Mouse (Mus musculus) 3T3-L1 (cell line): Measurements from ENCODE around the gene Clic4.
"Not testable (repeated sequence)": the region's sequence is repeated elsewhere in the genome, so short reads cannot be mapped to it uniquely, and the experiment has no call there.

Source experiments
- DNase-seq: peaks from one replicate; pipeline ENCODE4 v3.0.0-alpha.2; 2015; ENCODE audit warnings: low read depth, low spot score

Clic4 gene

DNA sequence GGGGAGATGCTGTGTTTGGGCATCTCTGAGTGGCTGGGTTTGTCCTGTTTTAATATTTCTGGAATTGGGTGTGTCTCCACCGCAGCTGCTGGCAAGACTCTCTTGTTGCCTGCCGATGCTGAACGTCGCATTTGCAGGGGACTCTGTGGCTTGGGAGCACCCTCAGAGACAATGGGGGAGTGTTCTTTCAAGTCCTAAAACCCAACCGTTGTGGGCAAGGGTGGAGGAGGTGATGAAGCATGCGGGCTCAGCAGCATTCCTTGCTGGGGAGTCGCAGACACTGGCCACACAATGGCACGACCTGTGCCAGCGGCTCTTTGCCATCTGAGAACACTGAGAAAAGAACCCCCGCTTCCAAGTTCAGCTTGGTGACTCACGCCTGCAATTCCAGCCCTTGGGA is 81.0 kb downstream of the Clic4 start:
- DNase-seq, result peak; percentile 78

- DNase-seq, result no peak
Observed at GRCm38 (mm10) chr4:135191185-135191584, 81.4 kb downstream of the Clic4 start.

DNA sequence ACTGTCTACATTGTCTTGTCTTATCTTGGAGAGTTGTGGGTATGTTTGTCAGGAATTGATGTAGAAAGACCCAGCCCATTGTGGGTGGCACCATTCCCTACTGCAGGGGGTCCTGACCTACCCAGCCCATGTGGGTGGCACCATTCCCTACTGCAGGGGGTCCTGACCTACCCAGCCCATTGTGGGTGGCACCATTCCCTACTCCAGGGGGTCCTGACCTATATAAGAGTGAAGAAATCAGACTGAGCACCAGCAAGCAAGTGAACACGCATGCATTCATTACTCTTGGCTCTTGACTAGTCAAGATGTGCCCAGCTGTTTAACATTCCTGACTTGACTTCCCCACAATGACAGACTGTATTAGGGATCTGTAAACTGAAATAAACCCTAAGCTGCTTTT is 82.2 kb downstream of the Clic4 start:
- DNase-seq, result no peak

DNA sequence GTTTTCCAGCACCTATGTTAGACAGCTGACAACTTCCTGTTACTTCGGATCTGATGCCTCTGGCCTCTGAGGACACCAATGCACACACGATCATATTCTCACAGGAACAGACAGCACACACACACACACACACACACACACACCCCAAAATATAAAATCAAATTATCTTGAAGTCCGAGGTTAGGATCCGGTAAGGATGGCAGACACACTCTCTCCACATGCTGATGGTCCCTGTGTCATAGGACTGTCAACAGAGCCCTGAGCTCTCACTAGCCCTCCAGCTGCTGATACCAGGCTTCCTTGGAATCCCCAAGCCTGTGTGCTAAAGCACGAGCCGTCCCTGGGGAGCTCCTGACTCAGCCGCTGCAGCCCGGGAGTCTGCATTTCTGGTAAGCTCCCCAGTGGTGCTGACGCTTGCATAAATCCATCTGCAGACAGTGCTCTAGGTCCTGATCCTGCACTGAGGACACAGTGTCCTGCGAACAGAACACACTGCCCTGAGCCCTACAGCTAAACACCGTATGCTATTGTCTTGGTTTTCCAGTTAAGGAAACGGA is 83.1 kb downstream of the Clic4 start:
- peak; percentile 89 for DNase-seq

DNA sequence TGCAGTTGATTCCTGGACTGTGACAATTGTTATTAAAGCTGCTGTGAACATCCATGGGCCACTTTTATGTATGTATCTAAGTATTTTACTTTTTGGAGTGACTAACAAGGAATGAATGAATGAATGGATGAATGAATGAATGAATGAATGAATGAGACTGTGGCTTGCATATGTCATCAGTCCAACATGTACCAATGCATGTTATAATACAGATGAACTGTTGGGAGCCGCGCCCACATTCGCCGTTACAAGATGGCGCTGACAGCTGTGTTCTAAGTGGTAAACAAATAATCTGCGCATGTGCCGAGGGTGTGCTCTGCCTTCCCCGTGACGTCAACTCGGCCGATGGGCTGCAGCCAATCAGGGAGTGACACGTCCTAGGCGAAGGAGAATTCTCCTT is 88.3 kb downstream of the Clic4 start:
- DNase-seq, result not testable (repeated sequence)

DNA sequence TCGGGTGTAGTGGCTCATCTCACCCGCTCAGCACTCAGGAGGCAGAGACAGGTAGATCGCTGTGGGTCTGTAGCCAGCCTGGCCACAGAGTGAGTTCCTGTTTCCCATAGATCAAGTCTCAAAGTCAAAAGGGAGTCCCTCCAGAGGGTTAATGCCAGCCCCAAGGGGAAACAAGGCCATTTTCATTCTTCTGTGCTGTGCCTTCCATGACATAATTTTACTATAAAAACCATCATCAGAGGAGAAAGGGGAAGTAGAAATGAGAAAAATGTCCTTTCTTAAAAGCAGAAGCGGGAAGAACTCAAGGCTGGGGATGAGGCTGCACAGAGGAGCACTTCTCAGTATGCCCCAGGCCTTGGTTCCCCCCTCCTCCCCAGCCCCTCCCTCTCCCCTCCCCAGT is 90.8 kb downstream of the Clic4 start:
- no peak for DNase-seq

- no peak for DNase-seq
Observed at GRCm38 (mm10) chr4:135179077-135179481, 93.5 kb downstream of the Clic4 start.

GRCm38 (mm10) chr4:135177568-135177967 is 95.0 kb downstream of the Clic4 start:
- DNase-seq, result no peak

DNA sequence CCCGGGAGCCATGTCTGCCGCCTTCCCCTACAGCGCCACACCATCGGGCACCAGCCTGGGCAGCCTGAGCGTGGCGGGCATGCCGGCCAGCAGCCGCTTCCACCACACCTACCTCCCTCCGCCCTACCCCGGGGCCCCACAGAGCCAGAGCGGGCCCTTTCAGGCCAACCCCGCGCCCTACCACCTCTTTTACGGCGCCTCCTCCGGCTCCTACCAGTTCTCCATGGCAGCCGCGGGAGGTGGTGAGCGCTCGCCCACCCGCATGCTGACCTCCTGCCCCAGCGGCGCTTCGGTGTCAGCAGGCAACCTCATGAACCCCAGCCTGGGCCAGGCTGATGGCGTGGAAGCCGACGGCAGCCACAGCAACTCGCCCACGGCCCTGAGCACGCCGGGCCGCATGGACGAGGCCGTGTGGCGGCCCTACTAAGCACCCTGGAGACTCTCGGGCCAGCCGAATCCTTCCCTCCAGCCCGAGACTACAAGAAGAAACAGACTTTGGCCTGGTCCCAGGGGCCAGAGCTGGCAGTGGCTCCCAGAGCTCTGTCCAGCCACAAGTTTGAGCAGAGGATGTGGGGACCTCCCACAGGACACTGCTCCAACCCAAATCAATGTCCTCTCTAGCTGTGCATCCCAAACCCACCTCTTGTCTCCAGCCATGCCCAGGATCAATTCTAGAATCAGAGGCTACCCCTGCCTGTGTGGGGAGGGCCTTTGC is 97.1 kb downstream of the Clic4 start:
- DNase-seq, result no peak

- peak; percentile 51 for DNase-seq
Observed at GRCm38 (mm10) chr4:135171304-135171875, 101.2 kb downstream of the Clic4 start.

DNA sequence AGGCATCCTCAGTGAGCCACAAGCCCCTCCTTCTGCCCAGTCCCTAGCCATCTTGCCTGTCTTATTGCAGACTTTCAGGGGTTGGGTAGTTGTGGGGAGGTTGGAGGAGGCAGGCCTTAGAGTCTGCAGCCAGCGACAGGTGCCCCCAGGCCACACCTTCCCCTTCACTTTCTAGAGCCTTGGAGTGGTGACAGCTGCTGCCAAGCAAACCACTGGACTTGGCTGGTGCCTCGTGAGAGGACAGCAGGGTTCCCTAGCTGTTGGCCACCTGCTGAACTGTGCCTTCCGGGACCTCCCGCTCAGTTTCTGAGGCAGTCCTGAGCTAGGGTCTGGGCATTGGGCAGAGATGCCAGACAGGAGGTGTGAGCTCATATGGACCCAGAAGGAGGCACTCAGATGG is 103.1 kb downstream of the Clic4 start:
- DNase-seq, result no peak

- no peak for DNase-seq
Observed at GRCm38 (mm10) chr4:135169096-135169495, 103.5 kb downstream of the Clic4 start.

DNA sequence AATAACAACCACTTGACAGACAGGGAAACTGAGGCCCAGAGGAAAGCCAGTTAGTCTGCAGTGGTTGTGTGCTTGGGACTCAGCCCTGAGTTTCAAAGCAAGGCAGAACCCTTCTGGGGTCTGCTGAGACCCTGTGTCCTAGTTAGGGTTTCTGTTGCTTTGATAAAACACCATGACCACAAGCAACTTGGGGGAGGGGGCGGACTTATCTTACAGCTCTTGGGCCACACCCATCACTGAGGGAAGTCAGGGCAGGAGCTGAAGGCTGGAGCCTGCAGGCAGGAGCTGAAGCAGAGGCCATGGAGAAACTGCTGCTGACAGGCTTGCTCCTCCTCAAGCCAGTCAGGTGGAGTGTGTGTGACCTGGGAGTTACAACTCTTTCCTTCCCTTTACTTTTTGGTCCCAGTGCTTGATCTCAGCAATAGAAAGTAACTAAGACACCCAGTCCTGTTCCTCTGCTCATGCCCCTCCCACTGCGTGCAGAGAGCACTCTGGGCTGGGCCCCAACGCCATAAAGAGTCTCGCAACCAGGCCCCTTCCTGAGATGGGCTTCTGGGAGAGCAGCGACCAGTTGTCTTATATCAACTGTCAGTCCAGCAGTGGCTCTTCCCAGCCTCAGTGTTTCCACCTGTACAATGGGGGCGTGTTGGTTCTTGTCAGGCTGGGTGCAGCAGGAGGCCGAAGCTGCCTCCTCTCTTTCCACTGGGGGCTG is 104.6 kb downstream of the Clic4 start:
- no peak for DNase-seq

GRCm38 (mm10) chr4:135166413-135167225 is 106.0 kb downstream of the Clic4 start:
- no peak for DNase-seq

DNA sequence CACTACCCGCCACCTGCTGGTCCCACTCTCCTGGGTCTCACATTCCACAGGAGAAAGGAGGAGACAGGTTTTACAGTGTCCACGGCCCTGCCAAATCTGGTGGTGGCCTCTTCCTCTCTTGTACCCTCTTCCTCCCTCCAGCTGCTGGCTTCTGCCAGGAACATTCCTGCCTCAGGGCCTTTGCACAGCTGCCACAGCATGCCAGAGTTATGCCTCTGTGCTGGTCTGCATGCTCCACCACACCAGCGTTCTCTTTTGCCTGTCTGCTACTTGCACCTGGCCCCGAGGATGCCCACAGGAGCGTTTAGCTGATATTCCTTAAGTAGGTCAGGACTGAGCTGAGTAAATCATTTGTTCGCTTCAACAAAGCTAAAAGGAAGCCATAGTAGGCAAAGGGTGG is 106.9 kb downstream of the Clic4 start:
- DNase-seq, result no peak
